17 mouse cellular contexts compared by ENCODE assay signal in genomic region chr5:144940904-144941303, GRCm38 (mm10). TPM values are rescaled to one million over a fixed set of nuclear protein-coding genes. Genes with fewer than 3 reads are reported as not detected.
DNase-seq lines count a peak whose midpoint lies in the region; ATAC-seq and TF ChIP-seq lines count a peak whose summit lies in the region.
"Had no signal": no experiment of that assay in that cellular context is flagged by ENCODE, and none has a peak within 500 bp of the region (broad histone marks: within the 10 kb centered on the region; RNA-seq: fewer than 3 reads in every experiment).

No protein-coding gene starts in this region.

- TF ChIP-seq CTCF in liver, postnatal 0 days (IDR thresholded peaks at IDR 0.05; ENCODE audit: low read depth), result no peak

- ATAC-seq in hindbrain, embryonic 12.5 days (ENCODE audit: low FRiP score), result no peak
- ATAC-seq in neural tube, embryonic 13.5 days (ENCODE audit: low read depth), result peak; percentile 58; the same call in 1 of the 2 replicates
- ATAC-seq in hindbrain, embryonic 16.5 days, result peak; percentile 38; the same call in 1 of the 2 replicates
- ATAC-seq in liver, postnatal 0 days, result no peak
- no peak for ATAC-seq in kidney, embryonic 14.5 days (ENCODE audit: low FRiP score, low TSS enrichment)
- ATAC-seq: Patski had no signal

- no peaks in the 10 kb centered on the region for H3K9me3 ChIP-seq in hindbrain, embryonic 12.5 days (replicated peaks)
- no peaks in the 10 kb centered on the region for H3K9me3 ChIP-seq in hindbrain, embryonic 10.5 days
- H3K9me3 ChIP-seq in neural tube, embryonic 13.5 days, result no peaks in the 10 kb centered on the region
- no peaks in the 10 kb centered on the region for H3K9me3 ChIP-seq in hindbrain, embryonic 16.5 days (ENCODE audit: control insufficient read depth, low read length)
- no peaks in the 10 kb centered on the region for H3K9me3 ChIP-seq in liver, postnatal 0 days (ENCODE audit: low read length)
- H3K9me3 ChIP-seq in kidney, embryonic 14.5 days (ENCODE audit: control insufficient read depth, low read length), result no peaks in the 10 kb centered on the region
- H3K9me3 ChIP-seq: heart, embryonic 15.5 days; kidney, embryonic 15.5 days; lung, embryonic 15.5 days had no signal

- H3K4me3 ChIP-seq in hindbrain, embryonic 12.5 days, result no peak overlapping the region
- no peak overlapping the region for H3K4me3 ChIP-seq in hindbrain, embryonic 10.5 days
- H3K4me3 ChIP-seq in neural tube, embryonic 13.5 days, result no peak overlapping the region
- no peak overlapping the region for H3K4me3 ChIP-seq in hindbrain, embryonic 16.5 days (ENCODE audit: low read length)
- no peak overlapping the region for H3K4me3 ChIP-seq in liver, postnatal 0 days (ENCODE audit: low read depth, low read length)
- no peak overlapping the region for H3K4me3 ChIP-seq in kidney, embryonic 14.5 days (ENCODE audit: low read length)
- H3K4me3 ChIP-seq: heart, embryonic 15.5 days; kidney, embryonic 15.5 days; lung, embryonic 15.5 days had no signal

- DNase-seq in hindbrain, embryonic 10.5 days (ENCODE audit: low spot score), result no peak
- no peak for DNase-seq in neural tube, embryonic 10.5 days (ENCODE audit: extremely low spot score, low spot score)
- DNase-seq in liver, postnatal 0 days, result no peak
- DNase-seq: adrenal gland, postnatal 36 days; B cell, adult 2 months; cerebellum, postnatal 10 days; heart, adult 18-20 months; thymus, postnatal 14 days had no signal

- no peak overlapping the region for H3K4me2 ChIP-seq in hindbrain, embryonic 12.5 days (replicated peaks)
- H3K4me2 ChIP-seq in neural tube, embryonic 13.5 days, result no peak overlapping the region
- no peak overlapping the region for H3K4me2 ChIP-seq in hindbrain, embryonic 16.5 days (ENCODE audit: low read length)
- H3K4me2 ChIP-seq in liver, postnatal 0 days (ENCODE audit: low read depth, low read length), result no peak overlapping the region
- no peak overlapping the region for H3K4me2 ChIP-seq in kidney, embryonic 14.5 days (replicated peaks; ENCODE audit: low read depth, low read length)
- H3K4me2 ChIP-seq: heart, embryonic 15.5 days; kidney, embryonic 15.5 days; liver, embryonic 11.5 days; lung, embryonic 15.5 days had no signal

- peaks cover 24% of the 10 kb centered on the region for H3K4me1 ChIP-seq in hindbrain, embryonic 12.5 days
- peaks cover 25% of the 10 kb centered on the region for H3K4me1 ChIP-seq in hindbrain, embryonic 10.5 days (replicated peaks)
- peaks cover 34% of the 10 kb centered on the region for H3K4me1 ChIP-seq in neural tube, embryonic 13.5 days (replicated peaks)
- H3K4me1 ChIP-seq in hindbrain, embryonic 16.5 days (ENCODE audit: control insufficient read depth, insufficient read depth, low read depth, low read length), result peaks cover 10% of the 10 kb centered on the region; the same call in 1 of the 2 replicates
- peaks cover 30% of the 10 kb centered on the region for H3K4me1 ChIP-seq in liver, postnatal 0 days (ENCODE audit: insufficient read depth)
- H3K4me1 ChIP-seq in kidney, embryonic 14.5 days (ENCODE audit: control insufficient read depth, insufficient read depth, low read length), result no peaks in the 10 kb centered on the region

- TF ChIP-seq EP300 in liver, postnatal 0 days (IDR thresholded peaks at IDR 0.05; ENCODE audit: low read depth), result no peak

- WGBS in hindbrain, embryonic 12.5 days, result 82% methylated on average over 3 of the region's 3 CpGs
- WGBS in hindbrain, embryonic 10.5 days, result 84% methylated on average over 3 of the region's 3 CpGs
- WGBS in neural tube, embryonic 13.5 days, result 55% methylated on average over 3 of the region's 3 CpGs
- WGBS in hindbrain, embryonic 16.5 days, result 37% methylated on average over 3 of the region's 3 CpGs
- 69% methylated on average over 3 of the region's 3 CpGs for WGBS in liver, postnatal 0 days (ENCODE audit: insufficient replicate concordance)
- 77% methylated on average over 3 of the region's 3 CpGs for WGBS in kidney, embryonic 14.5 days

- H3K27me3 ChIP-seq in hindbrain, embryonic 12.5 days, result no peaks in the 10 kb centered on the region
- H3K27me3 ChIP-seq in hindbrain, embryonic 10.5 days (ENCODE audit: insufficient read depth, poor library complexity, severe bottlenecking), result no peaks in the 10 kb centered on the region
- no peaks in the 10 kb centered on the region for H3K27me3 ChIP-seq in neural tube, embryonic 13.5 days
- H3K27me3 ChIP-seq in hindbrain, embryonic 16.5 days (replicated peaks; ENCODE audit: control insufficient read depth, insufficient read depth, low read length), result no peaks in the 10 kb centered on the region
- no peaks in the 10 kb centered on the region for H3K27me3 ChIP-seq in liver, postnatal 0 days (ENCODE audit: insufficient read depth, low read length)
- H3K27me3 ChIP-seq in kidney, embryonic 14.5 days (ENCODE audit: control insufficient read depth, insufficient read depth, low read length), result no peaks in the 10 kb centered on the region
- H3K27me3 ChIP-seq: heart, embryonic 15.5 days; kidney, embryonic 15.5 days; lung, embryonic 15.5 days; Patski had no signal

- no peaks in the 10 kb centered on the region for H3K36me3 ChIP-seq in hindbrain, embryonic 12.5 days
- no peaks in the 10 kb centered on the region for H3K36me3 ChIP-seq in hindbrain, embryonic 10.5 days
- no peaks in the 10 kb centered on the region for H3K36me3 ChIP-seq in neural tube, embryonic 13.5 days
- no peaks in the 10 kb centered on the region for H3K36me3 ChIP-seq in hindbrain, embryonic 16.5 days (ENCODE audit: control insufficient read depth, insufficient read depth, low read length)
- no peaks in the 10 kb centered on the region for H3K36me3 ChIP-seq in liver, postnatal 0 days (replicated peaks; ENCODE audit: insufficient read depth, low read length)
- H3K36me3 ChIP-seq in kidney, embryonic 14.5 days (ENCODE audit: control insufficient read depth, insufficient read depth, low read length), result no peaks in the 10 kb centered on the region
- H3K36me3 ChIP-seq: heart, embryonic 15.5 days; kidney, embryonic 15.5 days; lung, embryonic 15.5 days had no signal

- H3K27ac ChIP-seq in hindbrain, embryonic 12.5 days, result peak overlapping the region; percentile 23; the same call in 1 of the 2 replicates
- H3K27ac ChIP-seq in hindbrain, embryonic 10.5 days, result no peak overlapping the region
- peak overlapping the region; percentile 52 for H3K27ac ChIP-seq in neural tube, embryonic 13.5 days (replicated peaks)
- H3K27ac ChIP-seq in hindbrain, embryonic 16.5 days (ENCODE audit: low read depth, low read length), result no peak overlapping the region
- no peak overlapping the region for H3K27ac ChIP-seq in liver, postnatal 0 days (ENCODE audit: low read depth)
- no peak overlapping the region for H3K27ac ChIP-seq in kidney, embryonic 14.5 days (ENCODE audit: low read depth, low read length)
- H3K27ac ChIP-seq: heart, embryonic 15.5 days; kidney, embryonic 15.5 days; lung, embryonic 15.5 days had no signal

- no peak overlapping the region for H3K9ac ChIP-seq in hindbrain, embryonic 12.5 days
- no peak overlapping the region for H3K9ac ChIP-seq in neural tube, embryonic 13.5 days
- H3K9ac ChIP-seq in hindbrain, embryonic 16.5 days (ENCODE audit: low read depth, low read length), result no peak overlapping the region
- no peak overlapping the region for H3K9ac ChIP-seq in liver, postnatal 0 days (replicated peaks)
- no peak overlapping the region for H3K9ac ChIP-seq in kidney, embryonic 14.5 days (ENCODE audit: low read depth, low read length)
- H3K9ac ChIP-seq: heart, embryonic 15.5 days; kidney, embryonic 15.5 days; lung, embryonic 15.5 days had no signal

RNA-seq across cellular contexts. Expression of gene Smurf1, which starts 24.7 kb away (rescaled TPM):
- polyA plus RNA-seq in hindbrain, embryonic 12.5 days (2016; fragmentation: Nextera tagmentation; extraction: Ambion mirVana), result 32.6 and 33.3 TPM in 2 replicates
- 14.7 and 17.5 TPM in 2 replicates for polyA plus RNA-seq in hindbrain, embryonic 10.5 days (2016; fragmentation: Nextera tagmentation; extraction: Ambion mirVana)
- polyA plus RNA-seq in neural tube, embryonic 13.5 days (2015; fragmentation: Nextera tagmentation; extraction: Ambion mirVana), result 25.3 and 25.8 TPM in 2 replicates
- 14.9 and 30.0 TPM in 2 replicates for polyA plus RNA-seq in hindbrain, embryonic 16.5 days (2015; fragmentation: Nextera tagmentation; extraction: Ambion mirVana)
- 2.1 and 2.2 TPM in 2 replicates for polyA plus RNA-seq in liver, postnatal 0 days (2015; fragmentation: Nextera tagmentation; extraction: Ambion mirVana)
- polyA plus RNA-seq in kidney, embryonic 14.5 days (2014; fragmentation: Nextera tagmentation; extraction: Ambion mirVana), result 13.5 and 20.2 TPM in 2 replicates

Comparison
In these comparisons a context has a peak if more than half of its experiments do, and no peak if none do; other contexts are left out.
1. ATAC-seq: peak in neural tube, embryonic 13.5 days (single experiment) and hindbrain, embryonic 16.5 days (single experiment); none in hindbrain, embryonic 12.5 days (single experiment), liver, postnatal 0 days (single experiment) and kidney, embryonic 14.5 days (single experiment).
2. H3K27ac ChIP-seq: peak in hindbrain, embryonic 12.5 days (single experiment) and neural tube, embryonic 13.5 days (single experiment); none in hindbrain, embryonic 10.5 days (single experiment), hindbrain, embryonic 16.5 days (single experiment), liver, postnatal 0 days (single experiment) and kidney, embryonic 14.5 days (single experiment).